Mouse (Mus musculus) midbrain, embryonic 13.5 days (tissue): ENCODE measurements around the gene Cpt2. TPM values are rescaled to one million over a fixed set of nuclear protein-coding genes. Genes with fewer than 3 reads are reported as not detected.

Experiments used
- ATAC-seq: fragments of 200-750 bp; cut with Nextera tagmentation; 2 replicates; pipeline ENCODE4 v1.8.0; 2017; ENCODE audit warnings: mild to moderate bottlenecking, moderate TSS enrichment, moderate library complexity
- H3K27ac ChIP-seq: fragments of 300-500 bp; sonication (generic); 2 replicates; pipeline ENCODE4 v1.5.1; 2015; ENCODE audit warnings: inconsistent platforms, mild to moderate bottlenecking, moderate library complexity
- H3K27me3 ChIP-seq: fragments of 300-500 bp; sonication (generic); 2 replicates; pipeline ENCODE4 v1.6.1; 2015; ENCODE audit warnings: mild to moderate bottlenecking, inconsistent platforms
- H3K36me3 ChIP-seq: fragments of 300-500 bp; sonication (generic); 2 replicates; pipeline ENCODE4 v1.6.1; 2015; ENCODE audit warnings: mild to moderate bottlenecking, inconsistent platforms
- H3K4me1 ChIP-seq: fragments of 300-500 bp; sonication (generic); replicated peaks from 2 replicates; pipeline ENCODE4 v1.6.1; 2015; ENCODE audit warnings: inconsistent platforms
- H3K4me2 ChIP-seq: fragments of 300-500 bp; sonication (generic); replicated peaks from 2 replicates; pipeline ENCODE4 v1.6.1; 2015; ENCODE audit warnings: moderate library complexity, mild to moderate bottlenecking, inconsistent platforms
- H3K4me3 ChIP-seq: fragments of 300-500 bp; sonication (generic); replicated peaks from 2 replicates; pipeline ENCODE4 v1.5.1; 2015; ENCODE audit warnings: mild to moderate bottlenecking, inconsistent platforms
- H3K9ac ChIP-seq: fragments of 300-500 bp; sonication (generic); replicated peaks from 2 replicates; pipeline ENCODE4 v1.6.1; 2015; ENCODE audit warnings: mild to moderate bottlenecking, inconsistent platforms
- H3K9me3 ChIP-seq: fragments of 300-500 bp; sonication (generic); 2 replicates; pipeline ENCODE4 v1.6.1; 2016; ENCODE audit warnings: mild to moderate bottlenecking, inconsistent platforms
- WGBS: fragments of 180-500 bp; shearing (Covaris S2); methylation state at CpG from one replicate; pipeline ENCODE4 v1.1.7; 2015; 5-methylcytosine and 5-hydroxymethylcytosine counted together
- polyA plus RNA-seq: library from polyadenylated mRNA; unstranded; fragments of >200 nt; fragmentation: Nextera tagmentation; extraction: Ambion mirVana; gene quantifications from 2 replicates; pipeline ENCODE4 v1.2.1, GENCODE M21; 2015

The Cpt2 gene
- polyA plus RNA-seq, 1 experiment from 2014 or later, result 21.6 TPM

DNA sequence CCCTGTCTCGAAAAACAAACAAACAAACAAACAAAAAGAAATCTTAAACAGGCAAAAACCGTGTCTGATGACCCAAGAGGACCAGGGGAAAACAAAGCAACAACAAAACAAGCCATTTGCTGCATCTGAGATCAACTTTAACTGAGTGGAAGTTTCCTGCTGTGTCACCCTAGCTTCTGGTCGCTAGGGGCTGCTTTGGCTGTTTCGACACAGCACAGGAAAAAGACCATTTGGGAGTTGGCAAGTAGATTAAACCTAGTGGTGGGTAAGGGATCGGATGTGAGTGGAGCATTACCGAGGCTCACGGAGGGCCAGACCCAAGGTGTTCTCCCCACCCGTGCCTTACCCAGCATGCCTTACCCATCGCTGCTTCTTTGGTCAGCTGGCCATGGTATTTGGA, 16.8 kb downstream of the Cpt2 start:
- no peaks in the 10 kb centered on the region for H3K27me3 ChIP-seq
- no peak overlapping the region for H3K9ac ChIP-seq
- H3K36me3 ChIP-seq, result peaks cover 50% of the 10 kb centered on the region
- H3K4me3 ChIP-seq, result no peak overlapping the region
- 94% methylated on average over 9 of the region's 9 CpGs for WGBS
- H3K9me3 ChIP-seq, result no peaks in the 10 kb centered on the region
- H3K4me1 ChIP-seq, result no peaks in the 10 kb centered on the region
- H3K4me2 ChIP-seq, result no peak overlapping the region
- H3K27ac ChIP-seq, result no peak overlapping the region
- ATAC-seq, result no peak

- WGBS, result 95% methylated on average over 10 of the region's 10 CpGs
- no peak overlapping the region for H3K9ac ChIP-seq
- ATAC-seq, result no peak
- no peak overlapping the region for H3K4me2 ChIP-seq
- no peaks in the 10 kb centered on the region for H3K27me3 ChIP-seq
- H3K9me3 ChIP-seq, result no peaks in the 10 kb centered on the region
- no peak overlapping the region for H3K27ac ChIP-seq
- H3K36me3 ChIP-seq, result peaks cover 53% of the 10 kb centered on the region
- no peak overlapping the region for H3K4me3 ChIP-seq
- H3K4me1 ChIP-seq, result no peaks in the 10 kb centered on the region
Measured at GRCm38 (mm10) chr4:107904252-107904651, 19.2 kb downstream of the Cpt2 start.

GRCm38 (mm10) chr4:107900206-107900605, 23.2 kb downstream of the Cpt2 start:
- Histone ChIP-seq H3K4me2 (no peak overlapping the region), H3K9me3 (no peaks in the 10 kb centered on the region), H3K27me3 (no peaks in the 10 kb centered on the region), H3K27ac (no peak overlapping the region), H3K4me1 (no peaks in the 10 kb centered on the region), H3K36me3 (peaks cover 66% of the 10 kb centered on the region), H3K4me3 (no peak overlapping the region), H3K9ac (no peak overlapping the region)
- ATAC-seq, result no peak
- WGBS, result 95% methylated on average over 3 of the region's 3 CpGs

- WGBS, result 90% methylated on average over 5 of the region's 5 CpGs
- peaks cover 66% of the 10 kb centered on the region for H3K36me3 ChIP-seq
Measured at GRCm38 (mm10) chr4:107899211-107899927, 24.0 kb downstream of the Cpt2 start.

GRCm38 (mm10) chr4:107892663-107893062, 30.7 kb downstream of the Cpt2 start:
- no peak for ATAC-seq
- Histone ChIP-seq H3K9ac (no peak overlapping the region), H3K4me2 (no peak overlapping the region), H3K9me3 (no peaks in the 10 kb centered on the region), H3K27ac (no peak overlapping the region), H3K4me3 (no peak overlapping the region), H3K27me3 (no peaks in the 10 kb centered on the region), H3K4me1 (peaks cover 16% of the 10 kb centered on the region), H3K36me3 (peaks cover 54% of the 10 kb centered on the region)
- 89% methylated on average over 2 of the region's 2 CpGs for WGBS

More at GRCm38 (mm10) chr4:107899211-107899927, 24.0 kb downstream of the Cpt2 start:
- Histone ChIP-seq H3K4me3 (no peak overlapping the region), H3K4me2 (no peak overlapping the region), H3K9me3 (no peaks in the 10 kb centered on the region), H3K27me3 (no peaks in the 10 kb centered on the region), H3K9ac (no peak overlapping the region), H3K27ac (no peak overlapping the region), H3K4me1 (no peaks in the 10 kb centered on the region)
- no peak for ATAC-seq

GRCm38 (mm10) chr4:107889731-107890432, 33.5 kb downstream of the Cpt2 start, which contains the start of gene 0610037L13Rik:
Gene 0610037L13Rik (plus strand): TSS chr4:107889813.
- H3K4me1 ChIP-seq, result peaks cover 16% of the 10 kb centered on the region
- H3K4me3 ChIP-seq, result peak within 1 kb of the TSS; percentile 57
- peak within 1 kb of the TSS; percentile 80 for H3K4me2 ChIP-seq
- peak; percentile 96 for ATAC-seq
- WGBS, result under 1% methylated on average over 48 of the region's 48 CpGs
- peak within 1 kb of the TSS; percentile 92 for H3K27ac ChIP-seq
- no peaks in the 10 kb centered on the region for H3K9me3 ChIP-seq
- H3K9ac ChIP-seq, result peak within 1 kb of the TSS; percentile 81
- peaks cover 52% of the 10 kb centered on the region for H3K36me3 ChIP-seq
- H3K27me3 ChIP-seq, result no peaks in the 10 kb centered on the region

GRCm38 (mm10) chr4:107889385-107889730, 34.1 kb downstream of the Cpt2 start:
- Histone ChIP-seq H3K4me1 (peaks cover 16% of the 10 kb centered on the region), H3K27ac (peak overlapping the region; percentile 92), H3K36me3 (peaks cover 52% of the 10 kb centered on the region), H3K4me2 (peak overlapping the region; percentile 80), H3K9me3 (no peaks in the 10 kb centered on the region), H3K4me3 (peak overlapping the region; percentile 57), H3K9ac (peak overlapping the region; percentile 81), H3K27me3 (no peaks in the 10 kb centered on the region)
- under 1% methylated on average over 12 of the region's 12 CpGs for WGBS
- ATAC-seq, result peak; percentile 34

DNA sequence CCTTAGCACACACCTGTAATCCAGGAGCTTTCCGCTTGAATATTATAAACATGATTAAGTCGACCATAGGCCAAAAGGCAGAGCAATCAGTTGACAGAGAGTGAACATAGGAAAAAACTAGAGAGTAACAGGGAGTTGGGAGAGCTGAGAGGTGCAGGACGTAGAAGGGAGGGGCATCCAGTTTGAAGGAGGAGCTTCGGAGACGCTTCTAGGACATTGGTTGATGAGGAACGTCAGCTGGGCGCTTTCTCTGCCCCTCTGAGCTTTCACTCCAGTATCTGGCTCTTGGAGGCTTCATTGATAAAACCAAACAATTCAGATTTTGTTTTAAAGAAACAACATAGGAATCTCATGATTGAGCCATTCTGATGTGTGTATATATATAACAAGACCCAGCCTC, 37.0 kb downstream of the Cpt2 start:
- H3K27ac ChIP-seq, result no peak overlapping the region
- H3K4me3 ChIP-seq, result no peak overlapping the region
- H3K4me1 ChIP-seq, result peaks cover 16% of the 10 kb centered on the region
- H3K36me3 ChIP-seq, result peaks cover 56% of the 10 kb centered on the region
- H3K9me3 ChIP-seq, result no peaks in the 10 kb centered on the region
- WGBS, result 77% methylated on average over 7 of the region's 7 CpGs
- no peaks in the 10 kb centered on the region for H3K27me3 ChIP-seq
- H3K9ac ChIP-seq, result no peak overlapping the region
- ATAC-seq, result no peak
- H3K4me2 ChIP-seq, result no peak overlapping the region

- Histone ChIP-seq H3K4me3 (no peak overlapping the region), H3K27me3 (no peaks in the 10 kb centered on the region), H3K4me1 (peaks cover 18% of the 10 kb centered on the region), H3K9me3 (no peaks in the 10 kb centered on the region), H3K4me2 (no peak overlapping the region), H3K36me3 (peaks cover 50% of the 10 kb centered on the region), H3K9ac (no peak overlapping the region), H3K27ac (no peak overlapping the region)
- 92% methylated on average over 1 of the region's 1 CpGs for WGBS
- no peak for ATAC-seq
Measured at GRCm38 (mm10) chr4:107881631-107882030, 41.8 kb downstream of the Cpt2 start.

GRCm38 (mm10) chr4:107879254-107880050, 44.0 kb downstream of the Cpt2 start, which contains the start of gene Magoh:
Gene Magoh (plus strand): TSS chr4:107879755.
- Histone ChIP-seq H3K4me1 (peaks cover 18% of the 10 kb centered on the region), H3K27ac (peak within 1 kb of the TSS; percentile 67; the same call in 1 of the 2 replicates), H3K27me3 (no peaks in the 10 kb centered on the region), H3K9ac (peak within 1 kb of the TSS; percentile 82), H3K4me3 (peak within 1 kb of the TSS; percentile 95), H3K4me2 (peak within 1 kb of the TSS; percentile 87), H3K9me3 (no peaks in the 10 kb centered on the region), H3K36me3 (peaks cover 28% of the 10 kb centered on the region)
- 3% methylated on average over 48 of the region's 48 CpGs for WGBS
- peak; percentile 90 for ATAC-seq

DNA sequence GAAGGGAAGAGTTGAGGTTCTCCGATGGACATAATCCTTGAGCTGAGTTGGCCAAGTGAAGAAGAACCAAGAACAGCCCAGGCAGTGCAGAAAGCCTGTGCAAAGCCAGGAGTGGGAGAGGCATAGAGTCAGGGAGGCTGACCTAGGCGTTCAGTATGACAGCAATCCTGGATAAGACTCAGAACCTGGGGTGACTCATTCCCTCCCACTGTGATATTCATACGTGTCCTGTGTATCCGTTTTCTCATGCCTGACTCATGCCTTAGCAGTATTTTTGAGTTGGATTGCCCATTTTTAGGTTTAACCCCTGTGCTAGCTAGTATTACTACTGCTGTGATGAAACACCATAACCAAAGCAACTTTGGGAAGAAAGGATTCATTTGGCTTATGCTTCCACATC, 58.5 kb downstream of the Cpt2 start:
- Histone ChIP-seq H3K9me3 (no peaks in the 10 kb centered on the region), H3K4me2 (no peak overlapping the region), H3K9ac (no peak overlapping the region), H3K36me3 (peaks cover 77% of the 10 kb centered on the region), H3K4me3 (no peak overlapping the region), H3K27me3 (no peaks in the 10 kb centered on the region), H3K4me1 (no peaks in the 10 kb centered on the region), H3K27ac (no peak overlapping the region)
- ATAC-seq, result no peak
- 87% methylated on average over 4 of the region's 4 CpGs for whole genome bisulfite sequencing

- Histone ChIP-seq H3K27me3 (no peaks in the 10 kb centered on the region), H3K4me1 (no peaks in the 10 kb centered on the region), H3K9me3 (no peaks in the 10 kb centered on the region), H3K27ac (no peak overlapping the region), H3K9ac (no peak overlapping the region), H3K36me3 (peaks cover 94% of the 10 kb centered on the region), H3K4me3 (no peak overlapping the region), H3K4me2 (no peak overlapping the region)
- ATAC-seq, result no peak
- 87% methylated on average over 7 of the region's 7 CpGs for WGBS
Measured at GRCm38 (mm10) chr4:107858995-107859394, 64.4 kb downstream of the Cpt2 start.
